Mouse (Mus musculus) myocyte (in vitro differentiated cells): ENCODE measurements around the gene Zfp354c.

ENCODE experiments used
- CEBPB ChIP-seq: IDR thresholded peaks from 2 replicates; pipeline ENCODE4 v1.6.1; 2011; ENCODE audit warnings: mild to moderate bottlenecking, moderate library complexity; ENCODE audit not compliant: poor library complexity, insufficient read depth, severe bottlenecking
- MAX ChIP-seq: IDR thresholded peaks from one replicate; pipeline ENCODE4 v1.6.1; 2011; ENCODE audit warnings: low read depth, mild to moderate bottlenecking, control low read depth
- MYOD1 ChIP-seq, 3 experiments: IDR thresholded peaks; one replicate each; pipeline ENCODE4 v1.6.1; 2011; ENCODE audit warnings: control low read depth in 2 of 3, low read depth in 2 of 3, mild to moderate bottlenecking in 2 of 3, moderate library complexity in 1 of 3; ENCODE audit not compliant: insufficient read length in 2 of 3, control insufficient read depth in 1 of 3
- POLR2A ChIP-seq: IDR thresholded peaks from one replicate; pipeline ENCODE4 v1.6.1; 2011; ENCODE audit warnings: low read depth, mild to moderate bottlenecking, control low read depth, moderate library complexity; ENCODE audit not compliant: insufficient read length
- POLR2AphosphoS2 ChIP-seq: IDR thresholded peaks from one replicate; pipeline ENCODE4 v1.6.1; 2011; ENCODE audit warnings: low read depth, control low read depth; ENCODE audit not compliant: insufficient read length
- TCF12 ChIP-seq: IDR thresholded peaks from one replicate; pipeline ENCODE4 v1.6.1; 2011; ENCODE audit warnings: mild to moderate bottlenecking, control low read depth; ENCODE audit not compliant: poor library complexity, insufficient read depth, severe bottlenecking
- USF1 ChIP-seq: IDR thresholded peaks from one replicate; pipeline ENCODE4 v1.6.1; 2011; ENCODE audit warnings: low read depth, mild to moderate bottlenecking, control low read depth, moderate library complexity

DNA sequence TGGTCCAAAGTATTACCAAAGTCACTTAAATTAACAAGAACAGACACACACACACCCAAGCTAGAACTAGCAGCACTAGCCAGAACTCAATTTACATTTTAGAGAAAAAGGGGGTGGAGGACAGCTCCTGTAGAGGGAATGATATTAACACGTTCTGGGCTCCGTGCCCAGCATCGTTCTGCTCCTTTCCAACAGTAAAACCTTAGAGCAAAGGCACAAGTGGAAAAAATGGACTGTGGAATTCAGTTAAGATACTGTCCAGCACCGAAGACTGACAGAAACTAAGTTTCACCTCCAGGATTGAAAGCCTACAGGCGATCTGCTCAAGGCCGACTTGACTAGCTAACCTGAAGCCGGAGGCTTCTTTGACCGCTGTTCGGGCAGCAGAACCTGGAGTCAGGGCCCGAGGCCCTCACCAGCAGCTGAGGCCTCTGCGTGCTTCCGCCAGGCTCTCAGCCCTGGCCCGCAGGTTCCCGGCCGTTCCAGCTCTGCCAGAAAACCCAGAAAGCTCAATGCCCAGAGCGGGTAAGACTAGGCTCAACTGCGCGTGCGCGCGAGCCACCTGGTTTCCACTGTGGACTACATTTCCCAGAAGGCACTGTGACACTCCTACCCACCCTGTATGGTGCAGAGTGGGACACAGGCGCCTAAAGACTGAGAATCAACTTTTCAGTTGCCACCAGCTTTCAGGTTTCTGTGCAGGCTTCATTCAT is 13.7 kb upstream of the Zfp354c start, which contains the start of gene Zfp879:
- TF ChIP-seq POLR2AphosphoS2, result no peak
- TF ChIP-seq POLR2A, result no peak
- no peak for TF ChIP-seq CEBPB
- no peak for TF ChIP-seq MAX
- TF ChIP-seq TCF12, result no peak
- no peak for TF ChIP-seq MYOD1 (IDR thresholded peaks at IDR 0.05; ENCODE audit: control insufficient read depth in 1 of 3, insufficient read length in 2 of 3, low read depth in 2 of 3)
- TF ChIP-seq USF1, result no peak
